Mouse (Mus musculus): ENCODE data around the gene Jph3. TPM values are rescaled to one million over a fixed set of nuclear protein-coding genes. Genes with fewer than 3 reads are reported as not detected.

Jph3 gene
- total RNA-seq, 4 experiments from 2014 or later: 260 to 313 (median 283) TPM

DNA sequence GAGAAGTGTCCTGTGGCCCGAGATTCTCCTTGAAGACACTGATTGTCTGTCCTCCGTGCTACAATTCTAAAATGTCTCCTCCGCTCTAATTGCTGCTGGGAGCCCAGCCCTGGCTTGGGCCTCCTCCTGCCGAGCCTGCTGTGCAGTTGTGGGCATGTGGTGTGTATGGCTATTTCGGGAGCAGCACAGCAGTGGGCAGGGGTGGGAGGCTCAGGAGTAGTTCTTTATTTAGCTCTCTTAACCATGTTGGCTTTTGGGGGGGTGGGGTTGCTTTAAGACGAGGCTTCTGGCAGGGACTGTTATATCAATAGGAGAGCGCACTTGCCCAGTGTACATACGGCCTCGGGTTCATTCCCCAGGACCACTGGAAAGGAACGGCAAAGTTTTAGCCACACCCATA is 57.1 kb downstream of the Jph3 start:
- DNase-seq (ENCODE audit: low spot score in 2 of 2): no peak

DNA sequence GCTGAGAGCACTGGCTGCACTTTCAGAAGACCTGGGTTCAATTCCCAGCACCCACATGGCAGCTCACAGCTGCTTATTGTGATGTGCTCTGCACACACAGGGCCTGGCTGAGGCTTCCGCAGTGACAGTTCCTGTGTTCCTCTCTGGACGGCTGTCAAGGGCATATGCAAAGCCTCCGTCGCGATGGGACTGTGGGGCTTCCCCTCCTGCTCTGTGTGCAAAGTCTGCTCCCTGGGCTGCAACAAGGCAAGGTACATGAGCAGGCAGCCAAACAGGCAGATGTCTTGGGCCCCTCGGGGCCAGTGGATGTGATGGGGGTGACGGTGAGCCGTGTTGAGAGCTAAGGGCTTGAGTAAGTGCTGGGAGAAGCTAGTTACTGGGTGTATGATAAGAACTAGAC is 59.4 kb downstream of the Jph3 start:
- DNase-seq (ENCODE audit: low spot score in 2 of 2): no peak

DNA sequence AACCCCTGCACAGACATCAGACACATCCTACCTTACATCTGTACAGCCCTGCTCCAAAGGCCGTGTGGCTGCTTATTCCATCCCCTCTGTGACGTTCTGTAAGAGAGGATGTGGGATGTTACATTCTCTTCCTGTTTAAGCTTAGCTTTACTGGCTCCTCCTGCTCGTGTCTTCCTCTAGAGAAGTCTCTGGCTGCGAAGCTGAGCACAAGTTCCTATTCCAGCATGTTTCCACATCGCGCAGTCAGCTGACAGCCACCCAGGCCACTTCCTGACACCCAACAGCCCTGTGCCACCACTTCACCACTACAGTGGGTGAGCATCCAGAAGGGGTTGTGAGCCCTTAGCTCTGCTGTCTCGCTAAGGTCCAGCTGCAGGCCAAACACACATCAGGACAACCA is 62.7 kb downstream of the Jph3 start:
- no peak for DNase-seq (ENCODE audit: low spot score in 2 of 2)

DNA sequence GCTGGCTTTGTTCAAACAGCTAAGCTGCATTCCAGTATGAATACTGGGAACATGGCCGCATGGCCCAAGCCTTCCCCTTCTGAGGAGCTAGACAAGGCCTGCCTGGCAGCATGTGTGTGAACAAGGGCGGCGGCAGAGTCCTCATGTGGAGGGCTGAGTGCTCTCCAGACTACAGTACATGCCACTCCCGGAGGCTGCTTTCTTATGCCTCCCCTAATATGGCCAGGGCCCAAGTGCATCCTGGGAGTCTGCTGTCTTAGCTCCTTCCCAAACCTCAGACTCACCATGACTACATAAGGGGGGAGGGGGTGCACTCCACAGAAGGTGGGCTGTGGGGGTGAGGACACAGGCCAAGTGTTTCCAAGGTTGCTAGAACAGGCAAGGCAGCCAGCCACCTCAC is 63.2 kb downstream of the Jph3 start:
- DNase-seq (ENCODE audit: low spot score in 2 of 2): no peak

DNA sequence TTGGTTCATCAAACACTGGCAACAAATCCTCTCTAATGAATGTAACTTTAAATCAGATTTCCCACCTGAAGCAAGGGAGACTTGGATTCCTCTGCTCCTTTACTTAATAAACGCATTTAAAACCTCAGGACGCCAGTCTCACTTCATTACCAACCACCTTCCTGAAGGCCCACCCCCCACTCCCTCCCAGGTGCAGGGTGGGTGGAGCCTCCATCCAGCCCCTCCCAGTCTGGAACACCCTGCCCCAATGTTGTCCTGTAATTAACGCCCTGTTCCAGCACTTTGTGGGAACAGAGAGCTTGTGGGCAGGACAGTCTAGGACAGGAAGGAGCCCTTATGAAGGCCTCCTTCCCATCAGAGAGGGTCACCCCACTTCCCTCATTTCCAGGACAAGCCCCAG is 64.7 kb downstream of the Jph3 start:
- DNase-seq (ENCODE audit: low spot score in 2 of 2): no peak

DNA sequence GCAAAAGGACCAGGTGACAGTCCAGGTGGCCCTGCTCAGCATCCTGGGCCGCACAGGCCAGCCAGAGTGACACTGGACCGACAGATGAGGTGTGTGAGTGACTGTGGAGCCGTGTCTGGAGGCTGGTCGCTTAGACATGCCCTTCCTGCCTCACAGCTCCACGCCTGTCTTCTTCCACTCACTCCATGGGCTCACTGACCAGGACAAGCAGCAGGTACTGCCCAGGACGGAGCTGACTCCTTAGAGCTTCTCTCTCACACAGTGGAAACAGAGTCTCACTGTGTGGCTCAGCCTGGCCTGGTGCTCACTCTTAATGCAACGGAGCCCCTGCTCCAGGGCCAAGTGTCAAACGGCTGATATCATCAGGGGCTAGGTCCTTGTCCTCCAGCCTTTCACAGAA is 66.0 kb downstream of the Jph3 start:
- no peak for DNase-seq (ENCODE audit: low spot score in 2 of 2)

DNA sequence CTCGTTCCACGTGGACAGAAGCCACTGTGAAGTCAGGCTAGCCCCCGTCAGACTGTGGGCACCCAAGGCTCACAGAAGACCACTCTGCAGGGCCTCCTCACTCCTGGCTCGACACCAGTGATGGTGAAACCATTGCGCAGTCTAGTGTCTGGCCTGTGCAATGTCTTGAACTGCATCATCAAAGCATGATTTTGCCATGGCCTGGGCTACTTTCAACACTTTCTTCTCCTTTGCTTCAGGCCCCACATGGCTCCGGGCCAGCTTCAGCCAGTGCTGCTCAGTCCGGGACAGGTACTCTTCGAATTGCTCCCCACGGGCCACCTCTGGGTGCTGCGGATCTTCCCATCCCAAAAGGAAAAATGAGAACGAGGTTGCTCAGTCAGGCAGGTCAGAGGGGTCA is 67.0 kb downstream of the Jph3 start:
- no peak for DNase-seq (ENCODE audit: low spot score in 2 of 2)

DNA sequence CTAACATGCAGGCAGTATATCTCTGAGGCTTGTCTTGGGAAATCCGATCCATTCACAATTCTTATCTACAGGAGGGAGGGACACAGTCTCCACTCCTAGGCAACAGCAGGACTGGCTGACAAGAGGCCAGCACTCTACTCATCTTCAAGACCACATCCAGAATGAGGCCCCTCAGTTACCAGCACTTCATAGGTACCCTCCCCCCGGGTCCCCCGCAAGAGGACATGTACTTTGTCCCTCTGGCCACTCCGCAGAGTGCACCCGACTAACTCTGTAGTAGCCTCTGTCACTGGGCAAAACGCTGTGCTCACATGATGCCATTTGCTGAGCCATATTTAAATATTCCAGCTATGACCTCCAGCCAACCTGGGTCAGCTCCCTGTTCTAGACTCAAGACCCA is 69.0 kb downstream of the Jph3 start:
- DNase-seq (ENCODE audit: low spot score in 2 of 2): no peak

DNA sequence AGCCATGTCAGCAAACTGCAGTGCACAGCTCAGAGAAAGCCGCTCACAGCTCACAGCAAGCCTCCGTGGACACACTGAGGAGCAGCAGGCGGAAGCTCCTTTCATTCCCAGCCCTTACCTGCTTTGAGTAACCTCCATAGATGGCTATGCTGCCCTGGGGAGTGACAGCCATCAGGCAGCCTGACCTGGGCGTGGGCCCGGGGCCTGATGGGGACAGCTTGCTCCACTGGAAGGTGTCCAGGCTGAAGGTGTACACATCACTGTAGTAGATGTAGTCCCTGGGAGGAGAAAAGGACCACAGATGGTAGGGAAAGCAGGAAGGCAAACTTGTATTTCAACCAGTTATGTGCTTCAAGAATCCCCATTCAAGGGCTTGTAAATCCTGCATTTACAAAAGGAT is 75.4 kb downstream of the Jph3 start:
- DNase-seq (ENCODE audit: low spot score in 2 of 2): no peak

DNA sequence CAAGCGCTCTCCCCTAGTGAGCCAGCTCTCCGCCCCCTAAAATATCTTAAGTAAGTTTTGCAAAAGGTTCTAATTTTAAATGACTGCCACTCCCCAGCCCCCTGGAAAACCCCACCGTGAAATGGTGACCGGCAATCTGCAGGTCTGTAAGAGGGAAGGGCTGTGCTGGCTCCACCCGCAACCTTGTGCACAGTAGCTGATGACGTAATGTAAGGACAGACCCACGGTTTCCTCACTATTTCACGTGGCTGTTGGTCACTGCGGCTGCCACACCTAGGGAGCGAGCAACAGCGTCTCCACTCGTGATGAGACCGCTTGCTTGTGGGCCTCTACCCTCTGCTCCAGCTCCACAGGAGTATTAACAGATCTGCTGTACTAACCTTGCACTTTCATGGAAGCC is 76.7 kb downstream of the Jph3 start:
- DNase-seq (ENCODE audit: low spot score in 2 of 2): no peak

DNA sequence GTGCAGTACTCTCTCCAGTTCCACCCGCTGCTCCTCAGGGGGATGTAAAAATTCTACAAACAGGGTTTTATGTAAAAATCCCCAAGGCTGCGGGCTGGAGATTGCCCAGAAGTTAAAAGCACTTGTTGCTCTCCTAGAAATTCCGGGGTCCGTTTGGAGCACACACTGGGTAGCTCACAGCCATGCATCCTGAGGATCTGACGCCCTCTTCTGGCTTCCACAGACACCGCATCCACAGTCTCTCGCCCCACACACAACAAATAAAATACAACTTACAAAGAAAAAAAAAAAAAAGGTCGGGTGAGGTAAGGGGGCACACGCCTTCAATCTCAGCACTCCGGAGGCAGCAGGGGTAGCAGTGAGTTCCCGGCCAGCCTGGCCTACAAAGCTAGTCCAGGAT is 78.6 kb downstream of the Jph3 start:
- DNase-seq (ENCODE audit: low spot score in 2 of 2): no peak

DNA sequence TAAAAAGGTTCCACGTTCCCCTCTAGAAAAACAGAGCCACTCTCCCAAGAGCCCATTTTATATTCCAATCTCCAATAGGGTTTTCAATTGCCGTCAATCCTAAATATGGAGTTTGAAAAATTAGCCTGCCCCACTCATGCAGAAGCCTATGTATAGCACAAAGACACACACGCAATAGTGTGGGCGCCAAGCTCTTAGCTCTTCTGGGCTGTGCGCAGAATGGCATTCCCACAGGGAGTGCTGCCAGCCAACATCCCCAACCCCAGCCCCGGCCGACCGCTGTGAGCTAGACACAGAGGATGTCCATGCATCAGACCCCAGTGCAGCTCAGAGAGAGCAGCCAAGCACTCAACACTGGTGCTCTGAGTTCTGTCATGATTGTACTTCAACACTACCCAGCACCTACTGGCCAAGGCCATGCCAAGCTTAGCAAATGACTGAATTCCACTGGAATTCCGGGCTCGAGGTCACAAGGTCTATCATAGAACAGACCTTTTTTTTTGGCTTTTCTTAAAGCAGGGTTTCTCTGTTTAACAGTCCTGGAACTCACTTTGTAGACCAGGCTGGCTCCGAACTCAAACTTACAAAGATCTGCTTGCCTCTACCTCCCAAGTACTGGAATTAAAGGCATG is 80.2 kb downstream of the Jph3 start:
- no peak for DNase-seq (ENCODE audit: low spot score in 2 of 2)

DNA sequence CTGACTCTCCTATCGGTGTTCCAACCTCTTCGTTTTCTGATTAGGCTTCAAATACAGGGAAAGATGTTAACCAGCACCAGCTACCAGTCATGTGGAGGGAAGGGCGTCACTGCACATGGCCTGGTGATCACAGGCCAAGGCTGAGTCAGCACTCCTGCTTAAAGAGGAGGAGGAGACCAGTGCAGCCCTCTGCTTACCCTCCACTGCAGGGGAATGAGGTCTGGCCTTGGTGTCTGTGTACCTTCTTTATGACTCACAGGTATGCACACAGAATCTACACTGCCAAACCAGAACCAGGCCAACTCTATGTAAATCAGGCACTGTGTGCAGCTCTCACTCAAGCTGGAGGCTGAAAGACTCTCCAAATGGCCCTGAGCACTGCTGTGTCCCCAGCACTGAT is 82.1 kb downstream of the Jph3 start:
- DNase-seq (ENCODE audit: low spot score in 2 of 2): no peak

DNA sequence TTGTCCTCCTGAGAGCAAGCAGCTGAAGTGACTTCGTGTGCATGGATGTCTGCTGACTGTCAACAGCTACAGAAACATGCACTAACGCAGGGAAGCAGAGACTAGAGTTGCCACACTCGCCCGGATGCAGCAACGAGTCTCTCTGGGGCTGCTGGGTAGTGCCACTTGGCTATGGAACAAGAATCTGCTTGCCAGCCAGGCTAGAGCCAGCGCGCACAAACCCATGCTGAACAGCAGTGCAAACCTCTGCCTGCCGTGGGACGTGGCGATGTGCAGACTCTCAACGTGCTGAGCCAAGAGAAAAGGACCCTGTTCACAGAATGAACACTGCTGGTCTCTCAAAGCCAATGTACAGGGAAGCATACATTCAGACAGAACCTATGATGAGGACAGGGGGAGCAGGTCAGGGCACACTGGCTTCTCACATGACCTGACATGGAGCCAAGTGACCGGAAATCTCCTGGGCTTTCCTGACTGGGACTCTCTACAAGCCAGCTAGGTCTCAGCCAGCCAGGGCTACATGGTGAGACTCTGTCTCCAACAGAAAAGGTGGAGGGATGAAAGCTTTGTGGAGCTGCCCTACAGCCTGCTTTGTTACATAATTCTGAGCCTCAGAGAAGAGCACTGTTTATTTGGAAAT is 82.6 kb downstream of the Jph3 start:
- no peak for DNase-seq (ENCODE audit: low spot score in 2 of 2)

DNA sequence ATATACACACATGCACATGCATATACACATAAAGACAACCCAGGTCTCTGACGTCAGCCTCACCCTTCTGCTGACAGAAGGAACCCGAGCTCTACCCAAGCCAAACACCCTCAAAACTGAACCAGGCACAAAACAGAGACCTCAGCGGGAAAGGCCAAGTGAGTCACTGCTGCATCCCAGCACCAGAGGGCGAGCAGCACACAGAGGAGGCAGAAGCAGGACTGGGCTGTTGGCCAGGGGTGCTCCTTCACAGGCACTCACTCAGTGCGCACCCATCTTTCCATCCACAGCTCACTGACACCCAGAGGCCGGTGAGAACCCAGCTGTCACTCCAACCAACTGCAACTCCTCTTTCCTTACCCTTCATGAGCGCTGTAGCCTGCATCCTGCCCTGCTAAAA is 88.8 kb downstream of the Jph3 start:
- DNase-seq (ENCODE audit: low spot score in 2 of 2): no peak

DNA sequence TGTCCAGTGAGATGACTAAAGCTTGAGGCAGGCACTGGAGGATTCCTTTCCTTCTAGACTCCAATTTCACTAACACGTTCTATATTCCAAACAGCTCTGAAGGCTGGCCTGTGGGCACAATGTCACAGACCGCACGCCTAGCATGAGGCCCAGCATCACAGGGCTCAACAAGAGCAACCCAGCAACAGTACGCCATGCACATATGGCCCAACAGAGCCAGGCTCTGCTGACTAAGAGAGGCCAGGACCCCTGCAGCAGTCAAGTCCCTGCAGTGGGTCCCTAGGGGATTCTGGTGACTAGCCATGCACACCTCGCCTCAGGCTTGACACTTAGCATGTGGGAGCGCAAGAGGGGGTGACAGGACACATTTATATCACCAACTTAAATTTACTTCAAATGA is 91.4 kb downstream of the Jph3 start:
- no peak for DNase-seq (ENCODE audit: low spot score in 2 of 2)

DNA sequence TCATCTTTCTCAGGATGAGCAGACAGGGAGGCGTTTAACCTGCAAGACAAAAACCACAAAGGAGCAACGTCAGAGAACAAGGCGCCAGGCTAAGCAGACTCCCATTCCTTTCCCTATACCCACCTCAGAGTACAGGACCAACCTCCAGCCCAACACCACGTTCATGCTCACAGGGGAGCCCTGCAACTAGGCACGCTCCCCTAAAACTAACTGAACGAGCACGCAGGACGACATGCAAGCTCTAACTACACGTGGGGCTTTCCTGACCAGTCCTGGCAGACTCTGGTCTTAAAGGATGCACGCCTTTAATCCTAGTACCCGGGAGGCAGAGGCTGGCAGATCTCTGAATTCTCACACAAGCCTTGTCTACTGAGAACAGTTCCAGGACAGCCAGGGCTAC is 91.9 kb downstream of the Jph3 start:
- DNase-seq (ENCODE audit: low spot score in 2 of 2): no peak

DNA sequence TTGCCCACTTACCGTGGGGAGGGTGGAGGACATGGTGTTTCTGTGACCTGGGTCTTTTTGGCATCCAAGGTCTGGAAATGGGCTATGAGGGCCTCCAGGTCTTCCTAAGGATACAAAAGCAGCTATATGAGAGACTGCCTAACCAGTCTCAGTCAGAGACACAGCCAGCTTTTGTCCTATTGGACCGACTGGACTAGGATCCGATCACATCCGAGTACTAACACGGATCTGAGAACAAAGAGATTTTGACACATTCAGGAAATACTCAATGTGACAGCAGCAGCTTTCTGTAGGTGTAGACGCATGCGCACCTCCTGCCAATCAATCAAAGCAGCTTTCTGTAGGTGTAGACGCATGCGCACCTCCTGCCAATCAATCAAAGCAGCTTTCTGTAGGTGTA is 92.3 kb downstream of the Jph3 start:
- DNase-seq (ENCODE audit: low spot score in 2 of 2): no peak

DNA sequence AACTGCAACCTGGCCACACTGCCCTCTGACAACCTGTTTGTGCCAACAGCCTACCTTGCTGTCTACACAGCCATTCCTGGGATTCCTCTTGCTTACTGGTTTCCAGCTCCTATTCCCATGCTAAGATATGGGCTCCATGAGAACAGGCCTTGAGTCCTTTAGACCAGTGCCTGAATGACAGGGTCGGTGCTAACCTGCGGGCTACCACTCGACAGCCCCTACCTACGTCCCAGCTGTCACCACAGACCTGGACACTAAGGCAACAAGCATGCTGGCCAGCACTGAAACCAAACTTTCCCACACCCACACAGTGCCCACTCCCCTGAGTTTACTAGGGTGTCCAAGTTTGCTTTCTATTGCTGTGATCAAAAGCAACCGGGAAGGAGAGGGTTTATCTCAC is 98.3 kb downstream of the Jph3 start:
- no peak for DNase-seq (ENCODE audit: low spot score in 2 of 2)

DNA sequence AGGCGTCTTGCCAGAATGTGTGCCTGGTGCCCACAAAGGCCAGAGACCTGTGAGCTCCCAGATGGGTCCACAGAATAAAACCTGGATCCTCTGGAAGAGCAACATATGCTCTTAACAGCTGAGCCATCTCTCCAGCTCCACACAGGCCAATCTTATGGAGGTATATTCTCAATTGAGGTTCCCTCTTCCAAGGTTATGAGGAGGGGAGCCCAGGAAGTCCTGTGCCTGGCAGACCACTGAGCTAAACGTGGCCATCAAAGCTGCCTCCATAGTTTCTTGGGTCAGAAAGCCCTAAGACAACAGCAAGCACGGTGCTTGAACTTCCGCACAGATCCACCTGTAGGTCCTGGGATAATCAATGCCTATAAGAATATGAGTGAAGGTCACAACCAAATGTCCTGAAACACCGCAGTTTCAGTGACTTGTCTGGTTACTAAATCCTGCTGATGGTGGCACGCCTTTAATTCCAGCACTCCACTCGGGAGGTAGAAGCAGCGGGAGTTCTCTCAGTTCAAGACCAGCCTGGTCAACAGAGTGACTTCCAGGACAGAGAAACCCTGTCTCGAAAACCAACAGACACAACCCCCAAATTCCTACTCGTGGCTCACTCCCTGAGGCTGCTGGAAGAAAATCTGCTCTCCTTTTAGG is 99.1 kb downstream of the Jph3 start:
- DNase-seq (ENCODE audit: low spot score in 2 of 2): no peak

DNA sequence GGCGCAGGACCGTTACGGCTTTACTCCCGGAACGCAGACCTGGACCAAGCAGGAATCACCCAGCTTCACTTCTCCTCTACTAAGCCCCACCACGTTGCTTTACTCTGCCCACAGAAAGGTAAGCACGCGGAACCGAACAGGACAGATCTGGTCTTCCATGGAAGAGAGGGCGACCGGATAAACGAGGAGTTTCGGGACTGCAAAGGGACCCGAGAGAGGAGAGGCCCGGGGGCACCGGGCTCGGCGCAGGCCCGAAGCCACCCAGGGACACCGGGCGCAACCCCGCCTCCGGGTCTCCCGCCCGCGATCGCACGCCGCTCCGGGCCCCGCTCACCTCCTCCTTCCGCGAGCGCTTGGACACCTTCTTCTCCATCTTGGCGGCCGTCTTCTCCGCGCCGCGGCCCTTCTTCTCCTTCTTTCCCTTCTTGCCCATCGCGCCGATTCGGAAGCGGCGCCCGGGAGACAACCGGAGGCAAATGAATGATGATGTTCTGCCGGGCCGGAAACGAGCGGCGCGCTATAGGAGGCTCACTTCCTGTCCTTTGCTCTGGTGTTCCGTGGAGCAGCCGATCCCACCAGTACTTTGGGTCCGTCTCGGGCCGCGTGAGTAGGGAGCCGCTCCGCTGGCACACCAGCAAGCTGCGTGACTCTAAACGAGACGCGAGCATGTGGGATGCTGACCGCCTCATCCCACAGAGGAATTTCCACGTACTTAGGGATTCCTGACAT is 99.8 kb downstream of the Jph3 start, which contains the start of gene Klhdc4:
TSS of gene Klhdc4 (minus strand) at position 522 of the 729 bp plus-strand sequence.
- DNase-seq (ENCODE audit: low spot score in 2 of 2): peak; percentile 78 to 91

DNA sequence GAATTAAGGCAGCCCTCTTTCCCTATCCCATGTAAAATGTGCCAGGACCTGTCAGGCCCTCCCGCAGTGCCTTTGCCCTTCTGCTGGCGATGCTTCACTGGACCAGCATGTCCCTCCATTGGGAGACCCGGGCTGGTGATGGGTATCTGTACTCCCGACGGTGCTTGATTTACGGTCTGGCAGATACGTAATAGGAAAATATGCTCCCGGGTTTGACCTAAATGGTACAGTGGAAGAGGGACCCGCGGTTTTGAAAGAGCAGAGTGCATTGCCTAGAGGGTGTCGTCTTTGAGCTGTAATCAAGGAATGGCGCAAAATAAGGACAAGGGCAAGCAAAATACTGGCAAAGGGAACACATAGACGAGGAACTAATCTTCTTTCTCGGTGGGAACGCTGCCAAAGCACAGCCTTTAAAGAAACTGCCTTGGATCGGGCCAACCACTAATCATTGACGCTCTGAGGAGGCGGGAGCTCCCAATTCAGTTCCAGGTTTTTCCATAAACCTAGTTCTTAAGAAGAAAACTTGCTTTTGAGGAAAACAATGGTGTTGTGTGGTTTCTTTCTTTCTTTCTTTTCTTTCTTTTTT is 100.4 kb downstream of the Jph3 start:
- peak in 1 of 2 experiments; percentile 25 for DNase-seq (ENCODE audit: low spot score in 2 of 2)

Measured in layer of hippocampus, adult 8-10 months (tissue).